Mouse (Mus musculus) olfactory bulb, adult 2 months (tissue): ENCODE data around the gene Fam126a.

Experiments used
- CTCF ChIP-seq: fragments of 200-500 bp; IDR thresholded peaks from 2 replicates; pipeline ENCODE4 v1.5.1; 2012; ENCODE audit warnings: low read depth, mild to moderate bottlenecking, low read length, moderate library complexity; ENCODE audit not compliant: insufficient read depth
- POLR2A ChIP-seq: fragments of 200-500 bp; IDR thresholded peaks from 2 replicates; pipeline ENCODE4 v1.6.1; 2012; ENCODE audit warnings: mild to moderate bottlenecking, low read depth, low read length, moderate library complexity; ENCODE audit not compliant: insufficient read depth

DNA sequence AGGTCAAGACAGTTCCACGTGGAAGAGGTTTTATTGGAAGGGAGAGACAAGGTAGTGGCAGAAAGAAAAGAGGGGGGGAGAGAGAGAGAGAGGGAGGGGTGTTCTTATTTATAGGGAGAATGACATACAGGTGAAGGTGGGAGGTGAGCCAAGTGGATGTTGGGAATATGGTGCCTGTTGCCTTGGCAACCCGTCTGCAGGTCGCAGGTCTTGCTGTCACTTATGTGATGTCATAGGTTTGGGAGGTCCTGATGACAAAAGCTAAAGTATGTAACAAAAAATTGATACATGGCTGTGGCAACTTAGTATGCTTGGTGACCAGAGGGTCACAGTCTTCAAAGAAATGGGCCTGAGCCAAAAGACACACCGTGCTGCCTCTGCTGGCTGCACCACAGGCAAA lies 10.1 kb downstream of the Fam126a start:
- TF ChIP-seq POLR2A (no peak), CTCF (no peak)
